Mouse (Mus musculus) cerebellum, adult 18-20 months (tissue): ENCODE data around the gene Tmem37.

Experiments
- DNase-seq, 2 experiments: peaks; one replicate each; pipeline ENCODE4 v3.0.0; 2021

Tmem37 gene

GRCm38 (mm10) chr1:120073519-120074306, at the start of gene Tmem37:
TSS of gene Tmem37 (minus strand) at chr1:120074074.
- peak; percentile 23 to 32 for DNase-seq

GRCm38 (mm10) chr1:120122634-120123383, 48.9 kb upstream of the Tmem37 start:
- DNase-seq: no peak

- no peak for DNase-seq
These were observed 48.2 kb upstream of the Tmem37 start for GRCm38 (mm10) chr1:120121930-120122530.

- DNase-seq: peak; percentile 98 to 99
These were observed 47.3 kb upstream of the Tmem37 start, which contains the start of the genes Dbi and 3110009E18Rik for GRCm38 (mm10) chr1:120120969-120121811. TSS of gene Dbi (minus strand) at chr1:120121078. TSS of gene 3110009E18Rik (plus strand) at chr1:120121187.

- peak; percentile 55 to 63 for DNase-seq
These were observed 46.5 kb upstream of the Tmem37 start for GRCm38 (mm10) chr1:120120141-120120968.

- peak; percentile 27 to 34 for DNase-seq
These were observed 45.5 kb upstream of the Tmem37 start for GRCm38 (mm10) chr1:120119389-120119788.

GRCm38 (mm10) chr1:120118854-120119253, 45.0 kb upstream of the Tmem37 start:
- DNase-seq: no peak

- DNase-seq: peak; percentile 34 to 40
These were observed 42.2 kb upstream of the Tmem37 start for GRCm38 (mm10) chr1:120116106-120116505.

- peak; percentile 80 to 86 for DNase-seq
These were observed 41.8 kb upstream of the Tmem37 start for GRCm38 (mm10) chr1:120115671-120116081.

GRCm38 (mm10) chr1:120112251-120113187, 38.6 kb upstream of the Tmem37 start:
- DNase-seq: no peak

- no peak for DNase-seq
These were observed 37.9 kb upstream of the Tmem37 start for GRCm38 (mm10) chr1:120111766-120112165.

GRCm38 (mm10) chr1:120109741-120110432, 36.0 kb upstream of the Tmem37 start:
- DNase-seq: no peak

GRCm38 (mm10) chr1:120105556-120105959, 31.7 kb upstream of the Tmem37 start:
- no peak for DNase-seq

GRCm38 (mm10) chr1:120101227-120101609, 27.3 kb upstream of the Tmem37 start:
- DNase-seq: no peak

- no peak for DNase-seq
These were observed 26.8 kb upstream of the Tmem37 start for GRCm38 (mm10) chr1:120100456-120101226.

GRCm38 (mm10) chr1:120099483-120099882, 25.6 kb upstream of the Tmem37 start:
- no peak for DNase-seq

- peak; percentile 52 to 75 for DNase-seq
These were observed 24.5 kb upstream of the Tmem37 start for GRCm38 (mm10) chr1:120098327-120098726.

GRCm38 (mm10) chr1:120094920-120095319, 21.0 kb upstream of the Tmem37 start:
- no peak for DNase-seq
